Mouse (Mus musculus) midbrain, embryonic 10.5 days (tissue): ENCODE data around the gene Lrrc75b. TPM values are rescaled to one million over a fixed set of nuclear protein-coding genes. Genes with fewer than 3 reads are reported as not detected.

Experiments used
- DNase-seq: peaks from one replicate; pipeline ENCODE4 v3.0.0-alpha.2; 2017; ENCODE audit warnings: low spot score
- H3K27ac ChIP-seq: fragments of 300-500 bp; sonication (generic); replicated peaks from 2 replicates; pipeline ENCODE4 v1.5.1; 2016; ENCODE audit warnings: mild to moderate bottlenecking
- H3K27me3 ChIP-seq: fragments of 300-500 bp; sonication (generic); 2 replicates; pipeline ENCODE4 v1.6.1; 2016; ENCODE audit warnings: low read depth, mild to moderate bottlenecking; ENCODE audit not compliant: poor library complexity, severe bottlenecking
- H3K36me3 ChIP-seq: fragments of 300-500 bp; sonication (generic); 2 replicates; pipeline ENCODE4 v1.6.1; 2016; ENCODE audit warnings: mild to moderate bottlenecking, moderate library complexity
- H3K4me1 ChIP-seq: fragments of 300-500 bp; sonication (generic); 2 replicates; pipeline ENCODE4 v1.6.1; 2016
- H3K4me3 ChIP-seq: fragments of 300-500 bp; sonication (generic); 2 replicates; pipeline ENCODE4 v1.5.1; 2016; ENCODE audit warnings: mild to moderate bottlenecking, moderate library complexity
- H3K9me3 ChIP-seq: fragments of 300-500 bp; sonication (generic); replicated peaks from 2 replicates; pipeline ENCODE4 v1.6.1; 2016; ENCODE audit warnings: mild to moderate bottlenecking
- WGBS: fragments of 180-500 bp; shearing (Covaris S2); methylation state at CpG from one replicate; pipeline ENCODE4 v1.1.7; 2016; 5-methylcytosine and 5-hydroxymethylcytosine counted together
- polyA plus RNA-seq: library from polyadenylated mRNA; unstranded; fragments of >200 nt; fragmentation: Nextera tagmentation; extraction: Ambion mirVana; gene quantifications from 2 replicates; pipeline ENCODE4 v1.2.1, GENCODE M21; 2016

Lrrc75b gene
- polyA plus RNA-seq, 1 experiment from 2014 or later: 1.6 TPM

DNA sequence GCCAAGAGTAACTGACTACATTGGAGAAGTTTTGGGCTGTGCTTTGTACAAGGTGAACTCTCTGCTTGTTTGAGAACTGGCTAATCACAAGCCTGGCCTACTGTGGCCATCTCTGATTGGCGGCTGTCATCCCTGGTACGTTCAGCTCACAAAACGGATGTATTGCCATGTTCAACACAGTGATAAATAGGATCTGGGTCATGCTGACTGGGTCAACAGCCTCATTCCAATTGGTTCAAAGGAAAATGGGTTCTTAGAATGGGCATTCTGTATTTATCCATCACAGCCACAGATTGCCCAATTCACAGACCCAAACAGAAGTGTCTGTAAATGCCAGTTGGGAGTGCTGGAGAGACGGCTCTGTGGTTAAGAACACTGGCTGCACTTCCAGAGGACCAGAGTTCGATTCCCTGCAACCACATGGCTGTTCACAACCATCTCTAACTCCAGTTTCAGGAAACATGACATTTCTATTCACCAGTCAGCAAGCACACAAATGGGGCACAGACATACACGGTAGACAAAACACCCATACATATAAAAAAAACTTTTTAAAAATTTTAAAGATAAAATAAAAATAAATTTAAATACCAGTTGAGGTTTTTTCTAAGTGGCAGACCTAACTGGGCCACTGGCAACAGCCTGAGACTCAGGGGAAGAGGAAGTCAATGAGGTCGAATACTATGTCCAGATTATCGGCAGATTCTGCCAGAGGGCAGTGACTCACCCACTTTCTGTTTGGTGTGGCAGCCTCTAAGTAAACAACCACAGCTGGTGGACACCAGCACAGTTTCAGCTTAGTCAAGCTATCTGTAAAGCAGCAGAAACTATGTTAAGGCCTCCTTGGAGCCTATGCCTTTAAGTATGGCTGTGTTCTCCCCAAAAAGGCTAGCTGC lies 55.6 kb downstream of the Lrrc75b start:
- no peak for DNase-seq
- Histone ChIP-seq H3K27me3 (no peaks in the 10 kb centered on the region), H3K4me1 (no peaks in the 10 kb centered on the region), H3K9me3 (no peaks in the 10 kb centered on the region), H3K4me3 (no peak overlapping the region), H3K27ac (no peak overlapping the region), H3K36me3 (peaks cover 28% of the 10 kb centered on the region)
- 87% methylated on average over 8 of the region's 8 CpGs for WGBS

DNA sequence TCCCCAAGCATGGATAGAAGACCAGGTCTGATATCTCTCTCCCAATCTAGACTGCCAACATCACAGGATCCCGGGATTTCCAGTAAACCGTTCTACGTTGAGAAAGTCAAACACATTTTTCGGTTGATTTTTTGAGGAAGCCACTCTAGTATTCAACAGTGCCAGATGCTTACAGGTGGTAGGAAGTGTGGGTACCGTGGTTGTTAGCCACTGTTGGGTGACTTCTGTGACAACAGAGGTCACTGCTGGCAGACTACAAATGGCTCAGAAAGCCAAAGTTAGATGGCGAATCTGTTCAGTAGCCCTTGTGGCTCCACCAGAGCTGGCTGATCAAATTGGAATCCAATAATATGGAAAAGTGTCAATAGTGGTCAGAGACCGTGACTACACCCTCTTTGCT lies 56.4 kb downstream of the Lrrc75b start:
- 95% methylated on average over 7 of the region's 7 CpGs for WGBS
- H3K27me3 ChIP-seq: no peaks in the 10 kb centered on the region

DNA sequence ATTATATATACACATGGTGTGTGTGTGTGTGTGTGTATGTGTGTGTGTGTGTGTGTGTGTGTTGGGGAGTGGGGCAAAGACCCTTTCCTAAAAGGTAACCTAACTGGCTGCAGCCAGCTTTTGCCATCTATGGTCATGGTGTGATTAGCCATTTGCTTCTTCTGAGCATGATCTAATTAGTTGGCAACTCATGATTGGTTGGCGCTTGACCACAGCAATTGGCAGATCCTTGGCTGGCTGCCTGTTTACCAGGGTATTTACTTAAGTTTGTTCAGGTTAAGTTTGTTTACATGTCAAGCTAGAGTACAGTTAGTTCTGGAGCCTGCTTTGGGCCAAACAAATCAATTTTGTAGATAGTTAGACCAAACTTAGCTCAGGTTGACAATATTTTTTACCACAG lies 58.5 kb downstream of the Lrrc75b start:
- Histone ChIP-seq H3K4me1 (no peaks in the 10 kb centered on the region), H3K27me3 (no peaks in the 10 kb centered on the region), H3K36me3 (no peaks in the 10 kb centered on the region), H3K9me3 (no peaks in the 10 kb centered on the region), H3K4me3 (no peak overlapping the region), H3K27ac (no peak overlapping the region)
- DNase-seq: no peak
- WGBS: 97% methylated on average over 1 of the region's 1 CpGs

More for the DNA sequence above, 56.4 kb downstream of the Lrrc75b start:
- Histone ChIP-seq H3K4me3 (no peak overlapping the region), H3K27ac (no peak overlapping the region), H3K4me1 (no peaks in the 10 kb centered on the region), H3K36me3 (peaks cover 20% of the 10 kb centered on the region), H3K9me3 (no peaks in the 10 kb centered on the region)
- DNase-seq: no peak

DNA sequence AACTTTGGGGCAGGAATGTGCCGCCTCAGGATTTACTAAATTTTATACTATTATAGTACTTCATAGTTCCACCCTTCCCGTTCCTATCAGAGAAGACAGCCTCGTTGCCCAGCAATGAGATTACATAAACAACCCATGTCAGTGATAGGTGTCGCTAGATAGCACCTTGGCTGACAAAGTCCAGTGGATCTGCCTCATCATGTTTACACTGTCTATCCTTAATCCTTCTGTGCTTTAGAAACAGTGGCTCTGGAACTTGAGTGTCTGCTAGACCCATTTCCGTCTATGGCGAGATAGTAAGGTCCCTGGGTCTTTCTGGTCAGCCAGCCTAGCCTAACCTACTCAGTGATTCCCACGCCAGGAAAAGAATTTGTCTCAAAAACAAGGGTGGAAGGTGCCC lies 59.8 kb downstream of the Lrrc75b start:
- H3K36me3 ChIP-seq: no peaks in the 10 kb centered on the region
- WGBS: 75% methylated on average over 7 of the region's 7 CpGs
- DNase-seq: no peak
- H3K4me3 ChIP-seq: no peak overlapping the region
- no peaks in the 10 kb centered on the region for H3K4me1 ChIP-seq
- H3K27ac ChIP-seq: no peak overlapping the region
- H3K27me3 ChIP-seq: no peaks in the 10 kb centered on the region
- no peaks in the 10 kb centered on the region for H3K9me3 ChIP-seq

Other genes starting within 250 kb of the Lrrc75b start
- gene Adora2a, start 243.5 kb downstream of the Lrrc75b start, polyA plus RNA-seq: 1.5 and 2.1 TPM in 2 replicates
- gene Upb1, start 159.2 kb downstream of the Lrrc75b start, polyA plus RNA-seq: not detected in 2 replicates
- 271 and 281 TPM in 2 replicates for gene Snrpd3, start 42.8 kb downstream of the Lrrc75b start, polyA plus RNA-seq
- 32.1 and 35.7 TPM in 2 replicates for gene Gucd1, start 42.4 kb downstream of the Lrrc75b start, polyA plus RNA-seq
- gene Ggt1, start 1.3 kb upstream of the Lrrc75b start, polyA plus RNA-seq: 2.7 and 3.1 TPM in 2 replicates
- gene Ggt5, start 29.0 kb upstream of the Lrrc75b start, polyA plus RNA-seq: 0.56 and 1.2 TPM in 2 replicates
- 1.6 and 1.9 TPM in 2 replicates for gene Susd2, start 83.7 kb upstream of the Lrrc75b start, polyA plus RNA-seq
- gene Cabin1, start 204.0 kb upstream of the Lrrc75b start, polyA plus RNA-seq: 32.6 and 37.8 TPM in 2 replicates
- 87.9 and 103 TPM in 2 replicates for gene Ddt, start 213.1 kb upstream of the Lrrc75b start, polyA plus RNA-seq
- not detected in 2 replicates for gene Gm20441, start 220.6 kb upstream of the Lrrc75b start, polyA plus RNA-seq
- gene Gstt3, start 221.1 kb upstream of the Lrrc75b start, polyA plus RNA-seq: 0.97 and 1.00 TPM in 2 replicates
- gene Gstt1, start 238.3 kb upstream of the Lrrc75b start, polyA plus RNA-seq: 3.0 and 4.7 TPM in 2 replicates